8 mouse cellular contexts compared by ENCODE assay signal in genomic region chr14:20545529-20546331, GRCm38 (mm10). TPM values are rescaled to one million over a fixed set of nuclear protein-coding genes. Genes with fewer than 3 reads are reported as not detected.
DNase-seq lines count a peak whose midpoint lies in the region.

No protein-coding gene starts in this region.

- H3K36me3 ChIP-seq in hindbrain, embryonic 10.5 days = peaks cover 40% of the 10 kb centered on the region

- peaks cover 20% of the 10 kb centered on the region for H3K4me1 ChIP-seq in hindbrain, embryonic 10.5 days (replicated peaks)

- H3K9me3 ChIP-seq in hindbrain, embryonic 10.5 days = no peaks in the 10 kb centered on the region

- peak overlapping the region; percentile 98 for H3K4me3 ChIP-seq in hindbrain, embryonic 10.5 days

- peak; percentile 47 for DNase-seq in MEL-GATA-1-ER (ENCODE audit: extremely low read depth, low read depth)
- peak; percentile 72 for DNase-seq in cerebellum, adult 8-10 months
- DNase-seq in forelimb bud, embryonic 11.5 days (ENCODE audit: low read depth, low spot score) = peak; percentile 54
- peak; percentile 83 for DNase-seq in hindbrain, embryonic 10.5 days (ENCODE audit: low spot score)
- peak; percentile 79 to 86 for DNase-seq in layer of hippocampus, postnatal 10 days (ENCODE audit: low spot score in 2 of 2)
- peak; percentile 94 for DNase-seq in lung, postnatal 10 days
- peak; percentile 95 for DNase-seq in ovary, postnatal 36 days (ENCODE audit: low spot score)
- DNase-seq in thymus, postnatal 25 days = peak; percentile 90

- WGBS in hindbrain, embryonic 10.5 days = under 1% methylated on average over 62 of the region's 67 CpGs

- peak overlapping the region; percentile 99 for H3K27ac ChIP-seq in hindbrain, embryonic 10.5 days

- H3K27me3 ChIP-seq in hindbrain, embryonic 10.5 days (ENCODE audit: insufficient read depth, poor library complexity, severe bottlenecking) = no peaks in the 10 kb centered on the region

RNA-seq across cellular contexts. Expression of gene Ppp3cb, which starts 0.6 kb away (rescaled TPM):
- 39.7 and 44.8 TPM in 2 replicates for polyA plus RNA-seq in hindbrain, embryonic 10.5 days (2016; fragmentation: Nextera tagmentation; extraction: Ambion mirVana)
- 100 to 1,000 TPM; 397 to 418 TPM for total RNA-seq in layer of hippocampus, postnatal 10 days (2021)

RNA-seq across cellular contexts. Expression of gene Mss51, which starts 49.0 kb away (rescaled TPM):
- 0.80 and 0.88 TPM in 2 replicates for polyA plus RNA-seq in hindbrain, embryonic 10.5 days (2016; fragmentation: Nextera tagmentation; extraction: Ambion mirVana)
- total RNA-seq in layer of hippocampus, postnatal 10 days (2021) = 1 to 10 TPM; 1.7 to 1.8 TPM

Comparison
In these comparisons a context has a peak if more than half of its experiments do, and no peak if none do; other contexts are left out.
1. Peak in every context shown above with its lines: DNase-seq, H3K4me3 ChIP-seq and H3K27ac ChIP-seq.